Comparison of ENCODE assay signal across 7 mouse cellular contexts in the genomic region with DNA sequence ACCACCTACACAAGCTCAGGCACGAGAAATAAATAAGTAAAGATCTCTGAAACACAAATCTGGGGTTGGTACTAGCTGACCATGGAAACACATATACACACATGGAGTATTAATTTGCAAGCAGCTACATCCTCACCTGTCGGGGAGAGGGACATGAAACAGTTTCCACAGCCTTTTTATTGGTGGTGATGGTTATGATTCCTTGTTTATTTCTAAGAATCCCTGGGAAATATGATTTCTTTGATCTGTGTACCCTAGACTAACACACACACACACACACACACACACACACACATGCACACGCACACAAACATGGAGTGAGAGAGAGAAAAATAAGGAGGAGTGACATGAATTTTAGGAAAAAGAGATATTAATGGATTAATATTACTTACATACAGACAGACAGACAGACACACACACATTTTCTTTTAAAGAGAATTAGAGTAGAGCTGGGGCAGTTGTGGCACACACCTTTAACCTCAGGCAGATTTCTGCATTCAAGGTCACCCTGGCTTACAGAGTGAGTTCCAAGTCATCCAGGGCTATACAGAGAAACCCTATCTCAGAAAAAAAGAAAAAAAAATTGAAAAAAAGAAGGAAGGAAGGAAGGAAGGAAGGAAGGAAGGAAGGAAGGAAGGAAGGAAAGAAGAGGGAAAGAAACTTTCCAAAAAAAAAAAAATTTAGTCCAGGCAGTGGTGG.
A peak's percentile ranks its signal among the peaks of the same experiment; 100 is the strongest.
DNase-seq lines count a peak whose midpoint lies in the region; TF ChIP-seq lines count a peak whose summit lies in the region.
"Not testable (repeated sequence)": the region's sequence is repeated elsewhere in the genome, so short reads cannot be mapped to it uniquely, and the experiment has no call there.

No protein-coding gene starts in this region.

- H3K9me3 ChIP-seq in forebrain, embryonic 10.5 days, result peaks cover 11% of the 10 kb centered on the region; the same call in 1 of the 2 replicates

- H3K27me3 ChIP-seq in forebrain, embryonic 10.5 days (ENCODE audit: poor library complexity, severe bottlenecking); kidney, adult 2 months (replicated peaks; ENCODE audit: control insufficient read depth, insufficient read depth, low read length); splenic B cell, adult 2 months (ENCODE audit: control insufficient read depth, insufficient read depth, low read length, poor library complexity, severe bottlenecking): not testable (repeated sequence)

- TF ChIP-seq POLR2A in kidney, adult 2 months (IDR thresholded peaks at IDR 0.05; ENCODE audit: low read depth, low read length), result not testable (repeated sequence)

- not testable (repeated sequence) for H3K36me3 ChIP-seq in forebrain, embryonic 10.5 days (replicated peaks); kidney, adult 2 months (ENCODE audit: control insufficient read depth, insufficient read depth, low read length); splenic B cell, adult 2 months (ENCODE audit: control insufficient read depth, insufficient read depth, low read length, poor library complexity, severe bottlenecking)

- H3K4me3 ChIP-seq in forebrain, embryonic 10.5 days; kidney, adult 2 months (ENCODE audit: insufficient read depth, low read depth, low read length): not testable (repeated sequence)

- WGBS in forebrain, embryonic 10.5 days, result 42% methylated on average over 3 of the region's 3 CpGs
- 44% methylated on average over 3 of the region's 3 CpGs for WGBS in kidney, adult 2 months

- not testable (repeated sequence) for TF ChIP-seq CTCF in kidney, adult 2 months (conservative IDR thresholded peaks at IDR 0.05; ENCODE audit: insufficient read depth, insufficient read length, low read depth, low read length)

- not testable (repeated sequence) for H3K4me1 ChIP-seq in forebrain, embryonic 10.5 days; kidney, adult 2 months (ENCODE audit: control insufficient read depth, insufficient read depth, low read length)

- not testable (repeated sequence) for H3K27ac ChIP-seq in forebrain, embryonic 10.5 days; kidney, adult 2 months (ENCODE audit: insufficient read depth, low read depth, low read length)

- peak; percentile 94 for DNase-seq in ES-CJ7 (ENCODE audit: low read depth, low spot score)
- DNase-seq in WW6 (ENCODE audit: low read depth, low spot score), result peak; percentile 96
- peak; percentile 58 for DNase-seq in embryo, embryonic 10 days (ENCODE audit: low spot score)
- peak; percentile 18 for DNase-seq in forebrain, embryonic 10.5 days (ENCODE audit: extremely low spot score, low spot score)
- peak; percentile 4 for DNase-seq in kidney, adult 2 months
- DNase-seq in mesoderm, embryonic 11.5 days (ENCODE audit: low read depth, low spot score), result peak; percentile 75
- DNase-seq in splenic B cell, adult 2 months (ENCODE audit: low read depth, low spot score), result peak; percentile 65

Comparison
In these comparisons a context has a peak if more than half of its experiments do, and no peak if none do; other contexts are left out.
1. DNase-seq: peak in every context shown above with its lines; median percentile 96 in WW6; 94 in ES-CJ7; 75 in mesoderm, embryonic 11.5 days; 65 in splenic B cell, adult 2 months; 58 in embryo, embryonic 10 days; 18 in forebrain, embryonic 10.5 days; 4 in kidney, adult 2 months.